ENCODE assay signal across 16 mouse cellular contexts in genomic region chr8:95466543-95466942, GRCm38 (mm10).
"Had no signal": no experiment of that assay in that cellular context is flagged by ENCODE, and none has a peak within 500 bp of the region (broad histone marks: within the 10 kb centered on the region; RNA-seq: fewer than 3 reads in every experiment).

No protein-coding gene starts in this region.

- H3K4me3 ChIP-seq: limb, embryonic 12.5 days; liver, embryonic 13.5 days; lung, embryonic 15.5 days; megakaryocyte, embryonic 14.5 days; midbrain, embryonic 15.5 days; neural tube, embryonic 12.5 days had no signal

- H3K4me2 ChIP-seq: limb, embryonic 12.5 days; liver, embryonic 13.5 days; lung, embryonic 15.5 days; midbrain, embryonic 11.5 days; midbrain, embryonic 15.5 days; neural tube, embryonic 12.5 days had no signal

- H3K9me3 ChIP-seq: limb, embryonic 12.5 days; liver, embryonic 13.5 days; lung, embryonic 15.5 days; megakaryocyte, embryonic 14.5 days; midbrain, embryonic 15.5 days; neural tube, embryonic 12.5 days had no signal

- H3K9ac ChIP-seq: limb, embryonic 12.5 days; liver, embryonic 13.5 days; liver, postnatal 0 days; lung, embryonic 15.5 days; midbrain, embryonic 15.5 days; neural tube, embryonic 12.5 days had no signal

- H3K27ac ChIP-seq: limb, embryonic 12.5 days; liver, embryonic 13.5 days; lung, embryonic 15.5 days; macrophage; midbrain, embryonic 15.5 days; neural tube, embryonic 12.5 days; stomach, postnatal 0 days had no signal

- H3K4me1 ChIP-seq: limb, embryonic 12.5 days; liver, embryonic 13.5 days; lung, embryonic 15.5 days; midbrain, embryonic 15.5 days; neural tube, embryonic 12.5 days had no signal

- DNase-seq: kidney, postnatal 36 days; layer of hippocampus, adult 9-11 months; layer of hippocampus, postnatal 36 days; liver; liver, embryonic 13.5 days; liver, postnatal 0 days; lung, postnatal 14 days; thymus, postnatal 4 days had no signal

- H3K27me3 ChIP-seq: limb, embryonic 12.5 days; liver, embryonic 13.5 days; lung, embryonic 15.5 days; megakaryocyte, embryonic 14.5 days; midbrain, embryonic 15.5 days; neural tube, embryonic 12.5 days had no signal

- ATAC-seq: liver, postnatal 0 days; midbrain, embryonic 15.5 days had no signal
